Mouse (Mus musculus) lung, embryonic 15.5 days (tissue): Measurements from ENCODE around the gene Psma1. TPM values are rescaled to one million over a fixed set of nuclear protein-coding genes. Genes with fewer than 3 reads are reported as not detected.
A peak's percentile ranks its signal among the peaks of the same experiment; 100 is the strongest.

Experiments
- ATAC-seq: fragments of 200-750 bp; cut with Nextera tagmentation; 2 replicates; pipeline ENCODE4 v1.8.0; 2017; ENCODE audit warnings: moderate number of reproducible peaks, borderline replicate concordance; ENCODE audit not compliant: low FRiP score, low TSS enrichment; ENCODE audit errors: extremely low read depth
- H3K27ac ChIP-seq: fragments of 300-500 bp; sonication (generic); 2 replicates; pipeline ENCODE4 v1.5.1; 2015; ENCODE audit warnings: moderate library complexity, mild to moderate bottlenecking, inconsistent platforms
- H3K27me3 ChIP-seq: fragments of 300-500 bp; sonication (generic); 2 replicates; pipeline ENCODE4 v1.6.1; 2015; ENCODE audit warnings: inconsistent platforms
- H3K36me3 ChIP-seq: fragments of 300-500 bp; sonication (generic); 2 replicates; pipeline ENCODE4 v1.6.1; 2015; ENCODE audit warnings: inconsistent platforms
- H3K4me1 ChIP-seq: fragments of 300-500 bp; sonication (generic); 2 replicates; pipeline ENCODE4 v1.6.1; 2015; ENCODE audit warnings: inconsistent platforms
- H3K4me2 ChIP-seq: fragments of 300-500 bp; sonication (generic); 2 replicates; pipeline ENCODE4 v1.6.1; 2015; ENCODE audit warnings: inconsistent platforms, mild to moderate bottlenecking, moderate library complexity
- H3K4me3 ChIP-seq: fragments of 300-500 bp; sonication (generic); 2 replicates; pipeline ENCODE4 v1.5.1; 2015; ENCODE audit warnings: mild to moderate bottlenecking, inconsistent platforms
- H3K9ac ChIP-seq: fragments of 300-500 bp; sonication (generic); 2 replicates; pipeline ENCODE4 v1.6.1; 2015; ENCODE audit warnings: inconsistent platforms
- H3K9me3 ChIP-seq: fragments of 300-500 bp; sonication (generic); 2 replicates; pipeline ENCODE4 v1.6.1; 2016; ENCODE audit warnings: inconsistent platforms
- WGBS: fragments of 180-500 bp; shearing (Covaris S2); methylation state at CpG from one replicate; pipeline ENCODE4 v1.1.7; 2015; 5-methylcytosine and 5-hydroxymethylcytosine counted together
- polyA plus RNA-seq: library from polyadenylated mRNA; unstranded; fragments of >200 nt; fragmentation: Nextera tagmentation; extraction: Ambion mirVana; gene quantifications from 2 replicates; pipeline ENCODE4 v1.2.1, GENCODE M21; 2015

Gene Psma1
- polyA plus RNA-seq, 1 experiment from 2014 or later, result 442 TPM

DNA sequence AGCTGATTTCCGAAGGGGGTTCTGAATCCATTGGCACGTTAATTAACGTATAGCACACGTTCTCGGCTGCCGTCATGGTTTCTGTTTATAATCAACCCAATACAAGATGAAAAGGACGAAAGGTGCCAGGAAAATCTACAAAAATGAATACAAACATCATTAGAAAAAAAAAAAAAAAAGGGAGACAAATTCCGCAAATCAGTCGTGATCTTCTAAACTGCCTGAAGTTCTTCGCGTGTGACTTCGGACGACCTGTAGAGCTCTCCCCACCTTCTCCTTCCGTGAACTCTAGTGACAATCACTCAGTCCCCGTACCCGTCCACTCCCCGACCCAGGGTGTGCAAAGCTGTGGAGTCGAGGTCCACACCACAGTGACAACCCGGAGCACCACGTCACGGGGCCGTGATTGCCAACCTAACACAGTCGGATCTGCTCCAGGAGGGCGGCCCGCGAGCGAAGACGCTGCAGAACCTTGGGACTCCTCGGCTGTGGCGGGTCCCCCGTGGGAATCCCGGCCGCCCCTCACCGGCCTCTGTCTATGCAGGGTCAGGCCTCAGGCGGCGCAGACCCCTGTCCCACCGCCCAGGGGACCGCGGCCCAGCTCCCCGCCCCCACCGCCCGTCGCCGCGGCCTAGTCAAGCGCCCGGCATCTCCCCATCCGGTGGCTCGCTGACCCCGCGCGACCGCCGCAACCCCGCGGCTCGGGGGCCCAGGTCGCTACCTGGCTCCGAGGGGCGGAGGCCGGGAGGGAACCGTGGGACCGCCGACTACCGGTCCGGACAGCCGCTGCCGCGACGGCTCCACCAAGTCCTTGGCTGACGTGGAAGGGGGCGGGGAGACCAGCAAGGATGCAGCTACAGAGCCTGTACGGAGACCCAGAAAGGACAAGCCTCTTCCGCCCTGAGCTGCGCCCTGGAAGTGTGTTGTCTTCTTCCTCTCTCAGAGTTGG lies 21.8 kb downstream of the Psma1 start, which contains the start of gene Copb1:
Gene Copb1 (minus strand): TSS at position 827 of the 949 bp plus-strand sequence.
- 1% methylated on average over 75 of the region's 75 CpGs for WGBS
- Histone ChIP-seq H3K9me3 (peaks cover 2% of the 10 kb centered on the region; the same call in 1 of the 2 replicates), H3K36me3 (peaks cover 29% of the 10 kb centered on the region)

DNA sequence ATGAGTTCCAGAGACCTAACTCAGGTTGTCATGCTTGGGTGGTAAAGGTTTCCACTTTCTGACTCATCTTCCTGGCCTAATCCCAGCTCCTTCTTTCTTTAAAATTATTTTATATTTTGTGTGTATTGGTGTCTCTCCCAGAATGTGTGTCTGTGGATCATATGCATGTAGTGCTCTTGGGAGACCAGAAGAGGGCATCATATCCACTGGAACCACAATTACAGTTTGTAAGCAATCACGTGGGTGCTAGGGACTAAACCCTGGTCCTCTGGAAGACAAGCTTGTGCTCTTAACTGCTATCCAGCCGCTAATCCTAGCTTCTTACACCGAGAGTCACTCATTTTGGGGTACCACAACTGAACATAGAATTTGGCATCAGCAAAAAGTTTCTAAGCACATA lies 24.2 kb downstream of the Psma1 start:
- no peak for ATAC-seq
- Histone ChIP-seq H3K9me3 (peaks cover 2% of the 10 kb centered on the region; the same call in 1 of the 2 replicates), H3K9ac (no peak overlapping the region), H3K4me3 (no peak overlapping the region), H3K36me3 (peaks cover 47% of the 10 kb centered on the region), H3K27ac (no peak overlapping the region), H3K4me1 (peaks cover 4% of the 10 kb centered on the region; the same call in 1 of the 2 replicates), H3K27me3 (no peaks in the 10 kb centered on the region), H3K4me2 (no peak overlapping the region)
- WGBS, result 87% methylated on average over 3 of the region's 3 CpGs

More for the DNA sequence above, 21.8 kb downstream of the Psma1 start, which contains the start of gene Copb1:
- ATAC-seq, result peak; percentile 99
- Histone ChIP-seq H3K27me3 (no peaks in the 10 kb centered on the region), H3K4me1 (peaks cover 4% of the 10 kb centered on the region; the same call in 1 of the 2 replicates), H3K4me2 (peak within 1 kb of the TSS; percentile 48), H3K9ac (peak within 1 kb of the TSS; percentile 91), H3K4me3 (peak within 1 kb of the TSS; percentile 88), H3K27ac (peak within 1 kb of the TSS; percentile 50)

DNA sequence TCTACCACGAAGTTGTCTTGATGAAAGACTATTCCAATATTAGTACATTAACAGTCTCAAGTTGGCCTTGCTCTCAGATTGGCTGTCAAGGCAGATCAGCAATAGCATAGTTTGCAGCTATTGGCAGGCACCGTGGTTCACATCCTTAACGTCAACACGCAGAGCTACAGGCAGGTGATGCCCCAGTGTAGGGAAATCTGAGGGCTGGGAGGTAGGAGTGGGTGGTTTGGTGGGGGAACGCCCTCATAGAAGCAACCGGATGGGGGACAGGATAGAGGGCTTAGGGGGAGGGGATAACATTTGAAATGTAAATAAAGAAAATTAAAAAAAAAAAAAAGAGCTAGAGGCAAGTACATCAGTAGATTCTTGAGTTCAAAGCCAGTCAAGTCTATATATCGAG lies 41.9 kb downstream of the Psma1 start:
- H3K36me3 ChIP-seq, result peaks cover 68% of the 10 kb centered on the region
- H3K27me3 ChIP-seq, result no peaks in the 10 kb centered on the region
- no peak overlapping the region for H3K4me2 ChIP-seq
- WGBS, result 67% methylated on average over 7 of the region's 7 CpGs
- H3K4me3 ChIP-seq, result no peak overlapping the region
- H3K4me1 ChIP-seq, result no peaks in the 10 kb centered on the region
- ATAC-seq, result no peak
- H3K9ac ChIP-seq, result no peak overlapping the region
- no peak overlapping the region for H3K27ac ChIP-seq
- no peaks in the 10 kb centered on the region for H3K9me3 ChIP-seq

DNA sequence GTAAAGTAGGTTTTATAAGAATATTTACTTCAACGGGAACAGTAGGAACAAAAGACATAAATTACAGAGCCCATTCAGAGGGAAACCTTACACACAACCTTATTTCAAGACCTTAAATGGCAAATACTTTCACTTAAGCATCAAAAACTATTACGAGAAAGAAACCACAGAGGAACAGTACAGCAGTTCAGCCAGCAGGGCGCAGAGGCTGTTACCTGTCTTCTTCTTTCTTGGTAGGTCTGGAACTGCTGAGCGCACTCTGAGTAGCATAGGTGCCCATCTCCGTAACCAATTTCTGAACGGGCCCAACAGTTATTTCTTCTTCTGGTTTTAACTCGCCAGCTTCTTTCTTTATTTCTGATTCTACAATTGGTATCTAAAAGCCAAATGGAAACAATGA lies 42.9 kb downstream of the Psma1 start:
- Histone ChIP-seq H3K36me3 (peaks cover 69% of the 10 kb centered on the region), H3K9ac (no peak overlapping the region), H3K4me3 (no peak overlapping the region), H3K4me1 (no peaks in the 10 kb centered on the region), H3K4me2 (no peak overlapping the region), H3K27me3 (no peaks in the 10 kb centered on the region), H3K27ac (no peak overlapping the region), H3K9me3 (no peaks in the 10 kb centered on the region)
- WGBS, result 89% methylated on average over 7 of the region's 7 CpGs
- no peak for ATAC-seq

DNA sequence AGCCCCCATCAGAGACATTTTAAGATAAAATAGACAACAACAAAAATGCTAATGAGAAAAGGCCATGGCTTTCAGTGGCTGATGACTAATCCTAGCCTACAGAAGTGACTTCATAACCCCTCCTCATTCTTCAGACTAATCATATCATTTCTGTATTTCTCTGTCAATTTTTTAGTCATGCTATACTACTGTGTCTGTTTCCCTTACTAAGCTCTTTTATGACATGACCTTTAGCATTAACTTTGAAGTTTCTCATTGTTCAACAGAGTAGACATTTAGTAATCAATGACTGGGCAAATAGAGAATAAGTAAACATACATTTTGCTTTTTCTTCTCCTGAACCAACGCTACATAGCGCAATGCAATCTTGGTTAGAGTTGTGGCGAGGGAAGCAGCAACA lies 44.1 kb downstream of the Psma1 start:
- 76% methylated on average over 3 of the region's 3 CpGs for WGBS
- no peak overlapping the region for H3K27ac ChIP-seq
- no peak overlapping the region for H3K4me3 ChIP-seq
- no peak for ATAC-seq
- no peaks in the 10 kb centered on the region for H3K4me1 ChIP-seq
- H3K9me3 ChIP-seq, result no peaks in the 10 kb centered on the region
- H3K27me3 ChIP-seq, result no peaks in the 10 kb centered on the region
- no peak overlapping the region for H3K9ac ChIP-seq
- no peak overlapping the region for H3K4me2 ChIP-seq
- H3K36me3 ChIP-seq, result peaks cover 69% of the 10 kb centered on the region

DNA sequence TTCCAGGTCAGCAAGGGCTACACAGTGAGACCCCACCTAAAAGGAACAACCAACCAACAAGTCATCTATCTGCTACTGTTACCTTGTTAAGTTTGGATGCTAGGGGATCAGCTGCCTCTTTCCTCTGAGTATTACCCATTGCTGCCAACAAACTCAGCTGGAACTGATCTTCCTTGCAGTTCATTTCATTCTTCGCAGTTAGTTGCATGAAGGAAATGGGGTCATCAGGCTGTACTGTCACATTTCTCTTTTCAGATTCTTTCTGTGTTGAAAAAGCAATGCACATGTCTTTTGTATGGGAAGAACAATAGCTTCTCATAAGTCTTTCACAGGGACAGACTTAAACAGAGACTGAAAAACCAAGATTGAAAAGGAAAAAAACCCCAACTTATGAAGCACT lies 49.4 kb downstream of the Psma1 start:
- Histone ChIP-seq H3K9ac (no peak overlapping the region), H3K36me3 (peaks cover 58% of the 10 kb centered on the region), H3K4me2 (no peak overlapping the region), H3K27ac (no peak overlapping the region), H3K4me1 (no peaks in the 10 kb centered on the region), H3K27me3 (no peaks in the 10 kb centered on the region), H3K4me3 (no peak overlapping the region), H3K9me3 (no peaks in the 10 kb centered on the region)
- 87% methylated on average over 1 of the region's 1 CpGs for WGBS
- no peak for ATAC-seq

DNA sequence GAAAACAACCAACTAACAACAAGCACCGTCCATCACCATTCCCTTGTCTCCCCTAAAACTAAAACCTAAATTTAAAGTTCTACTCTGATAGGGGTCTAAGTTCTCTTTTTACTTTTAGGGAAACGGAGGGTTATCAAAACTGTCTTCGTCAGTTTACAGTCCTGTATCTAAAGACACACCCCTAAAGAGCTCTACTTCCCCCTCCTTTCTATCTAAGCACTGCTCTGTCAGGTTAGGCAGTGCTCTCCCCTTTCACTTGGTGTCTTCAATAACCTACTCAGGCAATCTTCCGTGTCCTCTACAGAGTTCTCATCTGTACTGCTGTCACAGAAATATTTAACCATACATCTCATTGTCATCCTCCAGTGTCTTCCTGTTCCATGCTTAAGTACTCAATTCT lies 55.5 kb downstream of the Psma1 start:
- peaks cover 53% of the 10 kb centered on the region for H3K36me3 ChIP-seq
- no peak overlapping the region for H3K27ac ChIP-seq
- 81% methylated on average over 4 of the region's 4 CpGs for WGBS
- H3K4me1 ChIP-seq, result no peaks in the 10 kb centered on the region
- no peak overlapping the region for H3K9ac ChIP-seq
- H3K4me2 ChIP-seq, result no peak overlapping the region
- ATAC-seq, result no peak
- H3K9me3 ChIP-seq, result no peaks in the 10 kb centered on the region
- no peaks in the 10 kb centered on the region for H3K27me3 ChIP-seq
- H3K4me3 ChIP-seq, result no peak overlapping the region

DNA sequence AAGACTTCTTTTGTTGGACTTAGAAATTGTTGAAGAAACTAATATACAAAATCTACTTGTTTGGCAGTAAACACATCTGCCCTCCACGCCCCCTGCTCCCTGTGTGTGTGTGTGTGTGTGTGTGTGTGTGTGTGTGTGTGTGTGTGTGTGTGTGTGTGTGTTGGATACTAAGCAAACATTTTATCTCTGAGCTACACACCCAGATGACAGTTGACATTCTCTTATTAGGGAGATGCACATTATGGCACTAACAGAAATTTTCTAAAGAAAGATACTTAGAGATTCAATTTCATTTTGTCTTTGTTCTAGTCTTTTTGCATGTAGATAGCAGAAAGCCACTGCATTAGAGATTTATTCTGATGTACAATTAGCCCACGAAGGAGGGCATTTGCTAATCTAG lies 59.0 kb downstream of the Psma1 start:
- Histone ChIP-seq H3K4me1 (no peaks in the 10 kb centered on the region), H3K9ac (no peak overlapping the region), H3K4me2 (no peak overlapping the region), H3K27ac (no peak overlapping the region), H3K9me3 (no peaks in the 10 kb centered on the region), H3K36me3 (peaks cover 59% of the 10 kb centered on the region), H3K27me3 (no peaks in the 10 kb centered on the region), H3K4me3 (no peak overlapping the region)
- 75% methylated on average over 2 of the region's 2 CpGs for WGBS
- no peak for ATAC-seq

Other genes starting within 250 kb of the Psma1 start
- 40.7 and 43.3 TPM in 2 replicates for gene Rras2, start 158.3 kb downstream of the Psma1 start, polyA plus RNA-seq
- gene Copb1, start 21.4 kb downstream of the Psma1 start, polyA plus RNA-seq, result 123 and 126 TPM in 2 replicates
- 5.5 and 6.0 TPM in 2 replicates for gene Pde3b, start 139.2 kb upstream of the Psma1 start, polyA plus RNA-seq